Mouse (Mus musculus) spleen, adult 2 months (tissue): ENCODE results near the gene Lim2. TPM values are rescaled to one million over a fixed set of nuclear protein-coding genes. Genes with fewer than 3 reads are reported as not detected.
A peak's percentile ranks its signal among the peaks of the same experiment; 100 is the strongest.

Source experiments
- DNase-seq, 2 experiments: peaks; one replicate each; pipeline versions ENCODE4 v3.0.0 to v3.0.0-alpha.2; 2012 to 2021; ENCODE audit warnings: low spot score in 2 of 2, low read depth in 1 of 2
- H3K27ac ChIP-seq: fragments of 200-500 bp; 2 replicates; pipeline ENCODE4 v1.5.1; 2012; ENCODE audit warnings: low read length, inconsistent platforms; ENCODE audit not compliant: insufficient read depth
- H3K27me3 ChIP-seq: fragments of 200-500 bp; 2 replicates; pipeline ENCODE4 v1.6.1; 2012; ENCODE audit warnings: mild to moderate bottlenecking, moderate library complexity, low read length, inconsistent platforms; ENCODE audit not compliant: control insufficient read depth, insufficient read depth
- H3K36me3 ChIP-seq: fragments of 200-500 bp; 2 replicates; pipeline ENCODE4 v1.6.1; 2012; ENCODE audit warnings: mild to moderate bottlenecking, low read length, inconsistent platforms; ENCODE audit not compliant: control insufficient read depth, insufficient read depth
- H3K4me1 ChIP-seq: fragments of 200-500 bp; 2 replicates; pipeline ENCODE4 v1.6.1; 2011; ENCODE audit warnings: inconsistent platforms; ENCODE audit not compliant: control insufficient read depth, insufficient read depth, insufficient read length
- H3K4me3 ChIP-seq: fragments of 200-500 bp; 2 replicates; pipeline ENCODE4 v1.5.1; 2011; ENCODE audit warnings: mild to moderate bottlenecking, inconsistent platforms; ENCODE audit not compliant: insufficient read depth, insufficient read length; ENCODE audit errors: extremely low read depth
- CTCF ChIP-seq: fragments of 200-500 bp; IDR thresholded peaks from 2 replicates; pipeline ENCODE4 v1.5.1; 2011; ENCODE audit warnings: mild to moderate bottlenecking, inconsistent platforms; ENCODE audit not compliant: insufficient read depth, insufficient read length, insufficient replicate concordance; ENCODE audit errors: extremely low read depth
- POLR2A ChIP-seq: fragments of 200-500 bp; IDR thresholded peaks from 2 replicates; pipeline ENCODE4 v1.6.1; 2011; ENCODE audit warnings: low read depth, low read length, inconsistent platforms
- WGBS: fragments of 180-500 bp; shearing (Covaris S2); methylation state at CpG from one replicate; pipeline ENCODE4 v1.1.7; 2018; 5-methylcytosine and 5-hydroxymethylcytosine counted together
- polyA plus RNA-seq: library from polyadenylated mRNA; depleted of rRNA; stranded (reverse); fragments of >200 nt; gene quantifications from 2 replicates; pipeline ENCODE4 v1.2.3, GENCODE M21; 2012; rRNA removed

Gene Lim2
- polyA plus RNA-seq, 1 experiment: 0.18 TPM

GRCm38 (mm10) chr7:43466099-43466694 lies 38.7 kb downstream of the Lim2 start:
- under 1% methylated on average over 33 of the region's 33 CpGs for WGBS
- Histone ChIP-seq H3K27ac (peak overlapping the region; percentile 28), H3K4me1 (peaks cover 7% of the 10 kb centered on the region), H3K27me3 (no peaks in the 10 kb centered on the region), H3K4me3 (peak overlapping the region; percentile 72), H3K36me3 (no peaks in the 10 kb centered on the region)
- TF ChIP-seq POLR2A (no peak), CTCF (peak; percentile 94)
- peak; percentile 55 to 82 for DNase-seq

- Histone ChIP-seq H3K27me3 (peaks cover 1% of the 10 kb centered on the region; the same call in 1 of the 2 replicates), H3K4me1 (no peaks in the 10 kb centered on the region), H3K36me3 (no peaks in the 10 kb centered on the region), H3K27ac (no peak overlapping the region), H3K4me3 (no peak overlapping the region)
- peak; percentile 33 for DNase-seq
- TF ChIP-seq POLR2A (no peak), CTCF (peak; percentile 46; the same call in 1 of the 2 replicates)
- WGBS: 66% methylated on average over 8 of the region's 8 CpGs
Observed at GRCm38 (mm10) chr7:43470373-43470772, 42.9 kb downstream of the Lim2 start.

GRCm38 (mm10) chr7:43475706-43476105 lies 48.2 kb downstream of the Lim2 start:
- H3K4me1 ChIP-seq: peaks cover 3% of the 10 kb centered on the region; the same call in 1 of the 2 replicates
- peak in 1 of 2 experiments; percentile 8 for DNase-seq
- WGBS: 6% methylated on average over 23 of the region's 23 CpGs
- H3K27me3 ChIP-seq: peaks cover 10% of the 10 kb centered on the region
- H3K27ac ChIP-seq: no peak overlapping the region
- H3K36me3 ChIP-seq: no peaks in the 10 kb centered on the region
- no peak for TF ChIP-seq POLR2A
- TF ChIP-seq CTCF: 0 out of 2 replicates have a peak, but pooled peaks have one; percentile 3
- no peak overlapping the region for H3K4me3 ChIP-seq

GRCm38 (mm10) chr7:43476376-43476775 lies 48.9 kb downstream of the Lim2 start:
- peaks cover 3% of the 10 kb centered on the region; the same call in 1 of the 2 replicates for H3K4me1 ChIP-seq
- no peak for DNase-seq
- H3K27ac ChIP-seq: no peak overlapping the region
- no peaks in the 10 kb centered on the region for H3K36me3 ChIP-seq
- H3K4me3 ChIP-seq: no peak overlapping the region
- no peak for TF ChIP-seq POLR2A
- no peak for TF ChIP-seq CTCF
- peaks cover 10% of the 10 kb centered on the region for H3K27me3 ChIP-seq
- 15% methylated on average over 13 of the region's 13 CpGs for WGBS

- no peak for TF ChIP-seq POLR2A
- TF ChIP-seq CTCF: no peak
- Histone ChIP-seq H3K36me3 (no peaks in the 10 kb centered on the region), H3K27ac (no peak overlapping the region), H3K4me3 (no peak overlapping the region), H3K4me1 (no peaks in the 10 kb centered on the region), H3K27me3 (0 out of 2 replicates have a peak, but pooled peaks cover 5% of the 10 kb centered on the region)
- 59% methylated on average over 3 of the region's 3 CpGs for WGBS
- DNase-seq: no peak
Observed at GRCm38 (mm10) chr7:43481191-43481590, 53.7 kb downstream of the Lim2 start.

- Histone ChIP-seq H3K4me1 (no peaks in the 10 kb centered on the region), H3K27me3 (no peaks in the 10 kb centered on the region), H3K27ac (no peak overlapping the region), H3K36me3 (no peaks in the 10 kb centered on the region), H3K4me3 (no peak overlapping the region)
- no peak for TF ChIP-seq CTCF
- no peak for TF ChIP-seq POLR2A
- 75% methylated on average over 8 of the region's 8 CpGs for WGBS
- DNase-seq: no peak
Observed at GRCm38 (mm10) chr7:43482090-43482716, 54.7 kb downstream of the Lim2 start.

- no peak for DNase-seq
- Histone ChIP-seq H3K4me3 (no peak overlapping the region), H3K27ac (no peak overlapping the region), H3K27me3 (no peaks in the 10 kb centered on the region), H3K4me1 (no peaks in the 10 kb centered on the region), H3K36me3 (no peaks in the 10 kb centered on the region)
- no peak for TF ChIP-seq CTCF
- TF ChIP-seq POLR2A: no peak
- WGBS: 12% methylated on average over 10 of the region's 10 CpGs
Observed at GRCm38 (mm10) chr7:43483236-43483635, 55.8 kb downstream of the Lim2 start.

Other genes starting within 250 kb of the Lim2 start
- gene Zfp715, start 114.4 kb upstream of the Lim2 start, polyA plus RNA-seq: 2.9 and 4.1 TPM in 2 replicates
- 0.94 and 0.99 TPM in 2 replicates for gene Siglecf, start 76.3 kb upstream of the Lim2 start, polyA plus RNA-seq
- gene Siglecg, start 19.5 kb upstream of the Lim2 start, polyA plus RNA-seq: 279 and 393 TPM in 2 replicates
- gene Nkg7, start 9.4 kb downstream of the Lim2 start, polyA plus RNA-seq: 97.1 and 102 TPM in 2 replicates
- gene Cldnd2, start 13.1 kb downstream of the Lim2 start, polyA plus RNA-seq: 0.26 TPM in 1 of 2 replicates, not detected in the other
- gene Etfb, start 16.4 kb downstream of the Lim2 start, polyA plus RNA-seq: 37.8 and 39.1 TPM in 2 replicates
- not detected in 2 replicates for gene Gm45233, start 16.5 kb downstream of the Lim2 start, polyA plus RNA-seq
- gene Vsig10l, start 35.5 kb downstream of the Lim2 start, polyA plus RNA-seq: 3.8 and 4.8 TPM in 2 replicates
- 0.23 and 0.25 TPM in 2 replicates for gene Iglon5, start 62.4 kb downstream of the Lim2 start, polyA plus RNA-seq
- gene 4931406B18Rik, start 78.3 kb downstream of the Lim2 start, polyA plus RNA-seq: not detected in 2 replicates
- 16.0 and 19.2 TPM in 2 replicates for gene Cd33, start 116.8 kb downstream of the Lim2 start, polyA plus RNA-seq
- gene Zfp658, start 134.6 kb downstream of the Lim2 start, polyA plus RNA-seq: 1.4 and 1.6 TPM in 2 replicates
- 0.78 and 1.5 TPM in 2 replicates for gene Zfp719, start 151.9 kb downstream of the Lim2 start, polyA plus RNA-seq
- 0.06 TPM in 1 of 2 replicates, not detected in the other for gene Zfp819, start 179.5 kb downstream of the Lim2 start, polyA plus RNA-seq
- gene Ceacam18, start 207.0 kb downstream of the Lim2 start, polyA plus RNA-seq: not detected in 2 replicates
- gene Siglece, start 232.5 kb downstream of the Lim2 start, polyA plus RNA-seq: 23.3 and 25.6 TPM in 2 replicates
- 8.9 and 11.4 TPM in 2 replicates for gene Ctu1, start 244.3 kb downstream of the Lim2 start, polyA plus RNA-seq